Mouse (Mus musculus) spleen, adult 18-20 months (tissue): Measurements from ENCODE around the gene Iqgap2.

Experiments
- DNase-seq, 2 experiments: peaks; one replicate each; pipeline ENCODE4 v3.0.0; 2022; ENCODE audit warnings: mixed read lengths in 2 of 2

Gene Iqgap2

GRCm38 (mm10) chr13:95643740-95644139, 248.0 kb downstream of the Iqgap2 start:
- no peak for DNase-seq

- DNase-seq, result no peak
Observed at GRCm38 (mm10) chr13:95641061-95641986, 250.4 kb downstream of the Iqgap2 start.

GRCm38 (mm10) chr13:95640408-95640807, 251.3 kb downstream of the Iqgap2 start:
- DNase-seq, result no peak

GRCm38 (mm10) chr13:95639336-95640116, 252.2 kb downstream of the Iqgap2 start:
- DNase-seq, result no peak

GRCm38 (mm10) chr13:95638894-95639293, 252.8 kb downstream of the Iqgap2 start:
- no peak for DNase-seq

- DNase-seq, result no peak
Observed at GRCm38 (mm10) chr13:95637737-95638136, 254.0 kb downstream of the Iqgap2 start.

- no peak for DNase-seq
Observed at GRCm38 (mm10) chr13:95635301-95635700, 256.4 kb downstream of the Iqgap2 start.

GRCm38 (mm10) chr13:95634451-95634850, 257.3 kb downstream of the Iqgap2 start:
- DNase-seq, result no peak

GRCm38 (mm10) chr13:95633384-95633783, 258.3 kb downstream of the Iqgap2 start:
- DNase-seq, result no peak

- DNase-seq, result no peak
Observed at GRCm38 (mm10) chr13:95632144-95632543, 259.6 kb downstream of the Iqgap2 start.

- DNase-seq, result no peak
Observed at GRCm38 (mm10) chr13:95630747-95631146, 261.0 kb downstream of the Iqgap2 start.

- DNase-seq, result no peak
Observed at GRCm38 (mm10) chr13:95629751-95630150, 262.0 kb downstream of the Iqgap2 start.

GRCm38 (mm10) chr13:95626696-95627095, 265.0 kb downstream of the Iqgap2 start:
- DNase-seq, result no peak

- no peak for DNase-seq
Observed at GRCm38 (mm10) chr13:95623042-95623441, 268.7 kb downstream of the Iqgap2 start.

- DNase-seq, result no peak
Observed at GRCm38 (mm10) chr13:95621563-95621962, 270.2 kb downstream of the Iqgap2 start.

GRCm38 (mm10) chr13:95618859-95619258, 272.9 kb downstream of the Iqgap2 start:
- no peak for DNase-seq

GRCm38 (mm10) chr13:95618309-95618712, 273.4 kb downstream of the Iqgap2 start, which contains the start of gene F2r:
TSS of gene F2r (minus strand) at chr13:95618487.
- DNase-seq, result peak; percentile 54 to 69

- DNase-seq, result no peak
Observed at GRCm38 (mm10) chr13:95617671-95618171, 274.0 kb downstream of the Iqgap2 start.

GRCm38 (mm10) chr13:95617082-95617670, 274.5 kb downstream of the Iqgap2 start:
- no peak for DNase-seq

GRCm38 (mm10) chr13:95616512-95616911, 275.2 kb downstream of the Iqgap2 start:
- no peak for DNase-seq

GRCm38 (mm10) chr13:95614757-95615156, 277.0 kb downstream of the Iqgap2 start:
- DNase-seq, result no peak

GRCm38 (mm10) chr13:95612243-95612642, 279.5 kb downstream of the Iqgap2 start:
- DNase-seq, result no peak

- DNase-seq, result no peak
Observed at GRCm38 (mm10) chr13:95611752-95612151, 280.0 kb downstream of the Iqgap2 start.
